Mouse (Mus musculus) G1E-ER4 (cell line): ENCODE results near the gene Bcl2l11. TPM values are rescaled to one million over a fixed set of nuclear protein-coding genes. Genes with fewer than 3 reads are reported as not detected.

Experiments used
- GATA1 ChIP-seq: IDR thresholded peaks from one replicate; pipeline ENCODE4 v1.8.0; 2012; ENCODE audit warnings: low read length, inconsistent platforms
- polyA plus RNA-seq: library from polyadenylated mRNA; stranded (reverse); fragments of >175 nt; gene quantifications from 2 replicates; pipeline ENCODE4 v1.2.3, GENCODE M21; 2012

Gene Bcl2l11
- polyA plus RNA-seq = 26.2 and 31.8 TPM in 2 replicates

- no peak for TF ChIP-seq GATA1
Measured at GRCm38 (mm10) chr2:128125635-128126470, at the start of gene Bcl2l11. Gene Bcl2l11, plus strand, starts transcription at chr2:128126038.

DNA sequence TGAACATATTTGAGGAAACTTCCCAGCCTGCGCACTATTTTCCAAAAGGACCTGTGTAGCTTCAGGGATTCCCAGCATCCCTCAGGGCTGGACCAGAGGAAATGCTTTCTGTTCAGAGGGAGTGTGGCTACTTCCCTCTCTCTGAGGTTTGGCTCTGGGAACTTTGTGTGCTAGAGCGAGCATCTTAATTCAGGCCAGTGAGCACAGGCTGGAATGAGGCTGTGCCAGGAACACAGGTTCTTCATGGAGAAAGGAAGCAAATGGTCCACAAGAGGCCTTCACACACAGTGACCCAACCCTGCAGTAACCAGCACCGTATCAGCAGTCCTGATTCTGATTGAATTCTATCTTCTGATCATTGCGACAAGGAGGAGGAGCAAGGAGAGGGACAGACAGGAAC is 48.9 kb upstream of the Bcl2l11 start:
- no peak for TF ChIP-seq GATA1

GRCm38 (mm10) chr2:128078859-128079258 is 47.0 kb upstream of the Bcl2l11 start:
- no peak for TF ChIP-seq GATA1

- TF ChIP-seq GATA1 = no peak
Measured at GRCm38 (mm10) chr2:128079316-128079715, 46.5 kb upstream of the Bcl2l11 start.

GRCm38 (mm10) chr2:128083844-128084243 is 42.0 kb upstream of the Bcl2l11 start:
- no peak for TF ChIP-seq GATA1

DNA sequence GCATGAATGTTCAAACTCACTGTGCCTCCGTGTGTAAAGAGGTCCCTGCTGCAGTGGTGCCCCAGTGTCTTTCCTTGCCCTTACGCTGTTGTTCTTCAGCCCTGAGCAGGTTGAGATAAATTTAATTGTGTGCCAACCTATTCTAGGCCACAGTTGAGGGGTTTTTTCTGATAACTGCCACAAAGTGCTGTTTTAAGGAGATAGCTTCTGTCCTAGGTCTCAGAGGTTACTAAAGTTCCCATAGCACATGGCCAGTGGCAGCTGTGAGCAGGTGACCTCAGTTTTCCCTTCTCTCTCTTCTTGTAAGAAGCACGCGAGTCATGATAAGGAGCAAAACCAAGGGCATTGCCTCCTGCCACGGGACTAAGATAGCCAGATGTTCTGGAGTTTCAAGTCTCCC is 41.2 kb upstream of the Bcl2l11 start:
- no peak for TF ChIP-seq GATA1

- TF ChIP-seq GATA1 = peak; percentile 86
Measured at GRCm38 (mm10) chr2:128085481-128085880, 40.4 kb upstream of the Bcl2l11 start.

DNA sequence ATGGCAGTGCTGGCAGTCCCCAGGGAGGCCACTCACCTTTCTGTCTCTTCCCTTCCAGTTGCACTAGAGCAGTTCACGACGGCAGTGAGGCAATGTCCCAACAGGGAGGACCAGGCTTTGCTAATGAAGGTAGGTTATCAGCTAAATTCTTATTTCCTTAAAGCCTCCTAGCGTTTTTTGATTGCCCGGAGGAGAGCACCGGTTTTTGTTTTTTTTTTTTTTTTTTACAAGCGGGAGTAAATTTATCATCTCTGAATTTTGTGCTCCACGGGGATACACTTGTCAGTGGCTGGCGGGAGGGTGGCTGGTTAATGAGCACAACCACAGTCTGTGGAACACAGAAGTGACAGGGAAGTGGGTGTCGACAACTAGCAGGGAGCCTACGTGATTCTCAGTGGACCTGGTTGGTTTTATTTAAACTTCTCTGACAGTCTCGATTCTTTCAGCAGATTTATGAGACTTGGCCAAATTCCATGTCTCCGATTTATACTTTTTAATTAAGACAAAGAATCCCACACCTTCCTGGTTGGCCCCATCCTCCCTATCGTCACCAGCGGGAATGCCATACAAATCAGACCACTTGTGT is 39.4 kb upstream of the Bcl2l11 start:
- TF ChIP-seq GATA1 = no peak

DNA sequence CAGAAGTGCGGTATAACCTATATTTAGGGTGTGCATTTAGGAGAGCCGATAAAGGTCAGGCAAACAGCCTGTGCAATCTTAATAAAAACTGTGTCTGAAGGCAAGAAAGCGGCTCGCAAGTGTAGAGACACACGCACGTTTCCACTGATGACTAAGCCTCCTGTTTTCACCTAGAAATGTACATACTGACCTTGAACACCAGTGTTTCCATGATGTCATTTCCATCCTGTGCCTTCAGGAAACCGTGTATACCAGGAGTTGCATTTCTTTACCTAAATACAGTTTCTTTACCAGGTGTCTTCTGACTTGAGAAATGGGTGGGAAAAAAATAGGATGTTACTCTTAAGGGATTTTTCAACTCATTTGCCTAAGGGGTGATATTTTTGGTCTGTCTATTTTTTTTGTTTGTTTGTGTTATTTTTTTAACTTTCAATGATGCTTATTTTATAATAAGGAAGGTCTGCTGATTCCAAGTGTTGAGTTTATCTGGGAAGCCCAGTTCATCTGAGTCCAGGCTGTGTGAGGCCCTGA is 38.8 kb upstream of the Bcl2l11 start:
- no peak for TF ChIP-seq GATA1

DNA sequence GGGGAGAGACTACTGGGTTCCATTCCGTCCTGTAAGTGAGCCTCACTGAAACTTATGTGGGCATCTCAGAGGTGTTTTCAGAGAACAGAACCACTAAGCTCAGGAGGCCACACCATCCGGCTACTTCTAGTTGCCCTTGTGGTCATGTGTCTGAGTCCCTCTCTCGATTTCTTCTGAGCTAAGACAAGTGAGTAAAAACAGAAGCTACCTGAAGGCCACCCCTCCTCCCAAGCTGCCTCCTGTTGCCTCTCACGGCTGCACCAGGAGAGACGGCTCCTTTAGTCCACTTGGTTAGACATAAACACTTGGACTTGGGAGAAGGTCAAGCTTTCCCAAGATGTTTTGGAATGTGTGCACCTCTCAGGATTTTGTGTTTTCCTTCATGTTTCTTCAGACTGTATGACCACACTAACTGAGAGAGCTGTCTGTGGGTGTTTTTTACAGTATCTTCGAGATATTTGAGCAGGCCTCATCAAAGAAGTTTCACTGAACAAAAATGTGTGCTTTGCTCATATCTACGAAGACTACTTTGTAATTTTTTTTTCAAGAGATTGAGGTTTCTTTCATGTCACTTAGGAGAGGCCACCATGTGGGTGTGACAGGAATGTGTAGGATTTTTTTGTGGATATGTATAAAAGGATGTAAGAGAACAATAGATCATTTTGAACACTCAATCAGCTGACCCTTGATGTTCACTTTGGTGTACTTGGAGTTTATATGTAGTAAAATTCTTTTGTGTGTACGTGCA is 37.9 kb upstream of the Bcl2l11 start:
- no peak for TF ChIP-seq GATA1

GRCm38 (mm10) chr2:128090283-128090885 is 35.5 kb upstream of the Bcl2l11 start:
- no peak for TF ChIP-seq GATA1

DNA sequence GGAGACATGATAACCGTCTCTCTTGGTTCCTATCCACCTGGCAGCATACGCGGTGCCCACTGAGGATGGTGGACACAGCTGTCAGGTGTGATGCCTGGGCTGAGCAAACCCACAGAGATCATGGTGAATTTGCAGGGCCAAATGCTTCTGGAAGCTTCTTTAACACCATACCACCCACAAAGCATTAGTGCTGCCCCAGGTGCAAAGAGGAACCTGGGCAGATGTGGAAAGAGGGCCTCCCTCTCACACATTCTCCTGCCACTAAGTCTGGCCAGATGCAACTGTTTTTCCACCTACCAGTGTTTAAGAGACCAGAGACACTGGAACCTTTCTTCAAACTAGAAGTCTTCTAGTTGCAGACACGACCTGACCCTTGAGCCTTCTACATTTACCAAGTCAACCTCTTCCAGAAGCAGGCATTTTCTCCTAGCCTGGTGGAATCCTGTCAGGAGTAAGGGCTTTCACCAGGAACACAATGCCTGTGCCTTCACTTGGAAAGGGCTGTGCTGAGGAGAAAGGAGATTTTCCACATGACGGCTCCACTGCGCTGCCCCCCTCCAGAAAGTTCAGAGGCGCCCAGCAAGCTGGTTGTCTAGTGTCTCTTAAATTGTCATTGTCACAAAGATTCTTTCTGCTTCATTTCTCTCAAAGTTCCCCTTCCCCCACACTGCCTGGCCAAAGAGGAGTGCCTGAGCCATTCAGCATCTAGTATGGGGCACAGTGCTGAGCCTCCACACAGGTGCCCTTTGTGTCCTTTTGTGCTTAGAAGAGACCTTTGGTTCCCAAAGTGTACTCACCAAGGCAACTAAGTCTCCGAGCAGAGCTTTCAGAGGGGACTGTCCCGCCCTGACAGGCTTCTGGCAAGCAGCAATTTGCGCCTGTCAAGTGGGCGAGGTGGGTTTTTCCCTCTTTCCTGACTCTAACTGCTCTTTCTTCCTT is 34.1 kb upstream of the Bcl2l11 start:
- TF ChIP-seq GATA1 = no peak

- no peak for TF ChIP-seq GATA1
Measured at GRCm38 (mm10) chr2:128092451-128092850, 33.4 kb upstream of the Bcl2l11 start.

DNA sequence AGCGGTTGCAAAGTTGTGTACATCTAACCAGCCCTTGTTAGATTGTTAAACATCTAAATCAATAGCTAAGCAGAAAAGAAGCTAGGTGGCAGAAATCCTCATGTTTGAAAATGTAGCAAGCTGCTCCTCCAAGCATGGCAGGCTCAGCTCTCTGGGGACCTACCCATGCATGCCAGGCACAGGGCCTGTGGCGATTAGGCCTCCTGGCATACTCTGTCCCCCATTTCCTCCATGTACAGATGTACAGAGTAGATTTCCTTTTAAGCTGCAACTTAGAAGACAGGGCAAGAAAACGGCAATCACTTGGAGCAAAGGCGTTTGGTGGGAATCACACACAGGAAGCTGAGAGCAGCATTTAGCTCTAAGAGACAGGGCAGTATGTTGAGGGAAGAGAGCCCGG is 31.6 kb upstream of the Bcl2l11 start:
- TF ChIP-seq GATA1 = no peak
